Mouse (Mus musculus): ENCODE data around the gene Ppp1r9b. TPM values are rescaled to one million over a fixed set of nuclear protein-coding genes. Genes with fewer than 3 reads are reported as not detected.
A peak's percentile ranks its signal among the peaks of the same experiment; 100 is the strongest.

Ppp1r9b gene
- total RNA-seq (2021): 10 to 100 TPM; 49.3 to 52.0 TPM
- polyA plus RNA-seq (2012; rRNA removed): 22.3 and 23.8 TPM in 2 replicates
- long read RNA-seq, full-length matches to known transcripts: 12 of 15 reads
- long read RNA-seq, partial matches to known transcripts: 3 of 15 reads
- long read RNA-seq, other reads (novel, unspliced or antisense): 0 of 15 reads

GRCm38 (mm10) chr11:94990749-94991577, at the start of gene Ppp1r9b:
Gene Ppp1r9b, plus strand, starts transcription at chr11:94991035.
- DNase-seq: peak; percentile 96
- H3K4me1 ChIP-seq (ENCODE audit: control insufficient read depth, insufficient read depth, low read length): peaks cover 24% of the 10 kb centered on the region
- peak within 1 kb of the TSS; percentile 88 for H3K9ac ChIP-seq (ENCODE audit: low read depth, low read length)
- H3K27me3 ChIP-seq (ENCODE audit: control insufficient read depth, insufficient read depth, low read length): no peaks in the 10 kb centered on the region
- WGBS: 1% methylated on average over 54 of the region's 69 CpGs
- no peaks in the 10 kb centered on the region for H3K36me3 ChIP-seq (ENCODE audit: control insufficient read depth, insufficient read depth, low read length)
- H3K79me2 ChIP-seq (replicated peaks; ENCODE audit: control insufficient read depth, insufficient read depth, low read length): peaks cover 7% of the 10 kb centered on the region
- peak within 1 kb of the TSS; percentile 96 for H3K4me3 ChIP-seq
- H3K27ac ChIP-seq: peak within 1 kb of the TSS; percentile 97
- intact Hi-C loops (cut with DNase I): no loop called here
- TF ChIP-seq EP300 (IDR thresholded peaks at IDR 0.05; ENCODE audit: insufficient read depth, low read depth, low read length): no peak; the same call in 1 of the 2 replicates
- TF ChIP-seq CTCF (IDR thresholded peaks at IDR 0.05): peak; percentile 81
- TF ChIP-seq POLR2A (IDR thresholded peaks at IDR 0.05; ENCODE audit: insufficient read depth, low read depth, low read length): peak; percentile 87

DNA sequence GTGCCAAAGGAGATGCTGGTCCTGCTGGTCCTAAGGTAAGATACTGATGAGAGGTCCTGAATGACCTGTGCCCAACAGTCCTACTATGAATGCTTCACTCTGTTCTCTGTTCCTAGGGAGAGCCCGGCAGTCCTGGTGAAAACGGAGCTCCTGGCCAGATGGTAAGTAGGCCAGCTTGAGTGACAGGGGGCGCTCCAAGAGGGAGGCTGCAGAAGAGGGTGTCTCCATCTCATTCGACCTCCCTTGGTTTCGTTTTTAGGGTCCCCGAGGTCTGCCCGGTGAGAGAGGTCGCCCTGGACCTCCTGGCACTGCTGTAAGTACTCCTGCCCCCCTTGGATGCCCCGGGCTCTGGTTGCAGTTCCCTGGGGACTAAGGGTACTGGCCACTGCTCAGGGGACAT, 49.7 kb upstream of the Ppp1r9b start:
- 41% methylated on average over 9 of the region's 9 CpGs for WGBS
- no peak overlapping the region for H3K27ac ChIP-seq
- TF ChIP-seq EP300 (IDR thresholded peaks at IDR 0.05; ENCODE audit: insufficient read depth, low read depth, low read length) (no peak), POLR2A (IDR thresholded peaks at IDR 0.05; ENCODE audit: insufficient read depth, low read depth, low read length) (no peak), CTCF (IDR thresholded peaks at IDR 0.05) (no peak)
- H3K36me3 ChIP-seq (ENCODE audit: control insufficient read depth, insufficient read depth, low read length): no peaks in the 10 kb centered on the region
- intact Hi-C loops (cut with DNase I): loop anchor here (2.0 kb wide), 1 partner anchor 16 kb away; no protein-coding TSS in a partner anchor
- H3K9ac ChIP-seq (ENCODE audit: low read depth, low read length): no peak overlapping the region
- no peaks in the 10 kb centered on the region for H3K79me2 ChIP-seq (replicated peaks; ENCODE audit: control insufficient read depth, insufficient read depth, low read length)
- H3K27me3 ChIP-seq (ENCODE audit: control insufficient read depth, insufficient read depth, low read length): no peaks in the 10 kb centered on the region
- H3K4me1 ChIP-seq (ENCODE audit: control insufficient read depth, insufficient read depth, low read length): 0 out of 2 replicates have a peak, but pooled peaks cover 1% of the 10 kb centered on the region
- DNase-seq: no peak
- H3K4me3 ChIP-seq: no peak overlapping the region

DNA sequence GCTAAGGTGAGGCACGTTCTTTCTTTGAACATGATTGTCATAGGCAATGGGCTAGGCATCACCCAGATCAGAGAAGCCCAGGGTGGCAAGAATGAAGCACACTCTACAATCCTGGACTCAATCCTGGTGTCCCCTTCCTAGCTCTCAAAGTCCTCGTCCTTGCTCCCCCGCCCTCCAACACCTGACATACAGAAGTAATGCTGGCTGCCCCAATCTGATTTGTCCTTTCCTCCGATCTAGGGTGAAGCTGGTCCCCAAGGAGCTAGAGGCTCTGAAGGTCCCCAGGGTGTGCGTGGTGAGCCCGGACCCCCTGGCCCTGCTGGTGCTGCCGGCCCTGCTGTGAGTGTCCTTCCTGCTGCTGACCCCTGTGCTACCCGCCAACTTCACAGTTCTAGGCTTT, 49.1 kb upstream of the Ppp1r9b start:
- no peaks in the 10 kb centered on the region for H3K27me3 ChIP-seq (ENCODE audit: control insufficient read depth, insufficient read depth, low read length)
- H3K4me3 ChIP-seq: no peak overlapping the region
- intact Hi-C loops (cut with DNase I): loop anchor here (2.0 kb wide), 1 partner anchor 15 kb away; no protein-coding TSS in a partner anchor
- H3K4me1 ChIP-seq (ENCODE audit: control insufficient read depth, insufficient read depth, low read length): 0 out of 2 replicates have a peak, but pooled peaks cover 1% of the 10 kb centered on the region
- no peak for TF ChIP-seq EP300 (IDR thresholded peaks at IDR 0.05; ENCODE audit: insufficient read depth, low read depth, low read length)
- 76% methylated on average over 8 of the region's 8 CpGs for WGBS
- H3K79me2 ChIP-seq (replicated peaks; ENCODE audit: control insufficient read depth, insufficient read depth, low read length): no peaks in the 10 kb centered on the region
- no peak for DNase-seq
- H3K36me3 ChIP-seq (ENCODE audit: control insufficient read depth, insufficient read depth, low read length): no peaks in the 10 kb centered on the region
- H3K27ac ChIP-seq: no peak overlapping the region
- no peak overlapping the region for H3K9ac ChIP-seq (ENCODE audit: low read depth, low read length)

- no peak overlapping the region for H3K27ac ChIP-seq
- 37% methylated on average over 13 of the region's 13 CpGs for WGBS
- DNase-seq: no peak
Observed at GRCm38 (mm10) chr11:94942282-94943023, 48.4 kb upstream of the Ppp1r9b start.

DNA sequence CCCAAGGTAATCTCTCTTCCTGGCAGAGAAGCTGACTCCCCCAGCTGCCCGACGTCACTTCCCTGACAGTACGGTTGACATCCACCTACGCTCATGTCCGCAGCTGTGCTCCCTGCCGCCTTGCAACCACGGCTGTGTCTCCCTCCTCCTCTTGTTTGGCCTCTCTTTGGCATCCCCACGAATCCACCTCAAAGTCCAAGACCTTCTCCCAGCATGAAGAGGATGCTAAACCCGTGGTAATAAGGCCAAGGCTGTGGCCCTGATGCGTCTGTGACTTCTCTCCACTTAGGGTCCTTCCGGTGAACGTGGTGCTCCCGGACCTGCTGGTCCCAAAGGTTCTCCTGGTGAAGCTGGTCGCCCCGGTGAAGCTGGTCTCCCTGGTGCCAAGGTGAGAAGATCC, 47.8 kb upstream of the Ppp1r9b start:
- Histone ChIP-seq H3K27me3 (ENCODE audit: control insufficient read depth, insufficient read depth, low read length) (no peaks in the 10 kb centered on the region), H3K36me3 (ENCODE audit: control insufficient read depth, insufficient read depth, low read length) (no peaks in the 10 kb centered on the region), H3K4me3 (no peak overlapping the region), H3K4me1 (ENCODE audit: control insufficient read depth, insufficient read depth, low read length) (no peaks in the 10 kb centered on the region), H3K27ac (no peak overlapping the region), H3K79me2 (replicated peaks; ENCODE audit: control insufficient read depth, insufficient read depth, low read length) (no peaks in the 10 kb centered on the region), H3K9ac (ENCODE audit: low read depth, low read length) (no peak overlapping the region)
- 69% methylated on average over 15 of the region's 15 CpGs for WGBS
- no peak for DNase-seq
- TF ChIP-seq POLR2A (IDR thresholded peaks at IDR 0.05; ENCODE audit: insufficient read depth, low read depth, low read length) (no peak), EP300 (IDR thresholded peaks at IDR 0.05; ENCODE audit: insufficient read depth, low read depth, low read length) (no peak), CTCF (IDR thresholded peaks at IDR 0.05) (no peak)
- intact Hi-C loops (cut with DNase I): no loop called here

More at GRCm38 (mm10) chr11:94942282-94943023, 48.4 kb upstream of the Ppp1r9b start:
- no peak overlapping the region for H3K4me3 ChIP-seq
- H3K79me2 ChIP-seq (replicated peaks; ENCODE audit: control insufficient read depth, insufficient read depth, low read length): no peaks in the 10 kb centered on the region
- H3K4me1 ChIP-seq (ENCODE audit: control insufficient read depth, insufficient read depth, low read length): 0 out of 2 replicates have a peak, but pooled peaks cover 1% of the 10 kb centered on the region
- TF ChIP-seq CTCF (IDR thresholded peaks at IDR 0.05): peak; percentile 79
- no peak for TF ChIP-seq POLR2A (IDR thresholded peaks at IDR 0.05; ENCODE audit: insufficient read depth, low read depth, low read length)
- TF ChIP-seq EP300 (IDR thresholded peaks at IDR 0.05; ENCODE audit: insufficient read depth, low read depth, low read length): no peak
- H3K36me3 ChIP-seq (ENCODE audit: control insufficient read depth, insufficient read depth, low read length): no peaks in the 10 kb centered on the region
- no peak overlapping the region for H3K9ac ChIP-seq (ENCODE audit: low read depth, low read length)
- no peaks in the 10 kb centered on the region for H3K27me3 ChIP-seq (ENCODE audit: control insufficient read depth, insufficient read depth, low read length)
- intact Hi-C loops (cut with DNase I): no loop called here

Measured in heart, adult 2 months (tissue).